Mouse (Mus musculus) inflammation-experienced regulatory T-cells, adult 6 months (primary cell): ENCODE results near the gene Astn2. TPM values are rescaled to one million over a fixed set of nuclear protein-coding genes. Genes with fewer than 3 reads are reported as not detected.

Experiments used
- ATAC-seq: one replicate; pipeline ENCODE4 v1.8.0; 2017
- polyA plus RNA-seq, 3 experiments: library from polyadenylated mRNA; unstranded; fragments of 100-300 nt; shearing (Covaris generic); gene quantifications; one replicate each; pipeline ENCODE4 v1.2.1; 2017

The Astn2 gene
- polyA plus RNA-seq, 3 experiments from 2014 or later = not detected

GRCm38 (mm10) chr4:65396806-65397205 lies 1007.6 kb downstream of the Astn2 start:
- no peak for ATAC-seq

GRCm38 (mm10) chr4:65391001-65391400 lies 1013.4 kb downstream of the Astn2 start:
- ATAC-seq = no peak

GRCm38 (mm10) chr4:65383070-65383469 lies 1021.3 kb downstream of the Astn2 start:
- ATAC-seq = no peak

DNA sequence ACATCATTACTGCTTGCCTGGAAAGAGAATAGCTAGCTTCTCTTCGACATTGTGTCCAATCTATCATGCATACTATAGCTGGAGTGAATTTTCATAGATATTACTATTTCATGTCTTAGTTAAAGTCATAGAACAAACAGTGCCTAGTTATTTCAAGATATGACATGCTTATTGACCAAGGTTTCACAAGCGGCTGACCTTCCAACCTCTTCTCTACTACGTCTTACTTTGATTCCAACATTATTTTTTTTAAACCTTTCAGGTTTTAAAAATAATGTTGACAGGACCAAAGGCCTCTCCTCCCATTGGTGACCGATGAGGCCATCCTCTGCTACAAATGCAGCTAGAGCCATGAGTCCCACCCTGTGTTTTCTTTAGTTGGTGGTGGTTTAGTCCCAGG lies 1025.0 kb downstream of the Astn2 start:
- ATAC-seq = no peak

GRCm38 (mm10) chr4:65376571-65376970 lies 1027.8 kb downstream of the Astn2 start:
- ATAC-seq = no peak

DNA sequence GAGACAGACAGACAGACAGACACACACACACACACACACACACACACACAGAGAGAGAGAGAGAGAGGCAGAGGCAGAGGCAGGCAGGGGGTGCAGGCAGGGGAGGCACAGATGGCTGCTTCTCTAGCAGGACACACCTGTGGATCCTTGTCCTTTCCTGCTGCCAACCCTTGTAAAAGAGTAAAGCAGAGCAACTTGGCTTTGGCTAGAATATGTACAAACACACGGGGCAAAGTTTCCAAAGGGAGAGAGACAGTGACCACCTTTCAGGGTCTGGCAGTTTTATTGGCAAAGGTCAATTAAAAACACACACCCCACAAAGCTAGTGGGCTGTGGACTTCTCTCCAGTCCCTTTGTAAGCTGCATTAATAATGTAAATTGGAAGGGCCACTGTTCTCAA lies 1030.6 kb downstream of the Astn2 start:
- ATAC-seq = no peak

- ATAC-seq = no peak
These were observed 1031.7 kb downstream of the Astn2 start for GRCm38 (mm10) chr4:65372731-65373130.

- ATAC-seq = no peak
These were observed 1037.3 kb downstream of the Astn2 start for GRCm38 (mm10) chr4:65367135-65367534.

DNA sequence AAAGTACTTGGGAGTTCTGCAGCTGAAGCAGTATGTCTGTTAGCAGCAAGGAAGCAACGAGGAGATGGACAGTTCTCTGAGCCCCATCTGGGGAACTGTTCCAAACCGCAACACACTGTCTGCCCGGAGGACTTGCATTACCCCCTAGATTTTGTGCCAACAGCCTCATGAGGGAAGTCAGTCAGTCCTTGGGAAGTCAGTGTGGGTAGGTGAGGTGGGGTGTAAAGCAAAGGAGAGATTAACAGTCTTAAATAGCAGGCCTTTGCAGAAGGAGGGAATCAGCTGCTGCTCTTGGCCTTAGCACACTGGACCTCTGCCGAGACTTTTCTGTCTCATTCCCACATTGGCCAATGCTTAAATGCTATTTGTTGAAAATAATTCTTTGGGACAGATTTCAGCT lies 1049.8 kb downstream of the Astn2 start:
- ATAC-seq = no peak

GRCm38 (mm10) chr4:65350521-65350920 lies 1053.9 kb downstream of the Astn2 start:
- ATAC-seq = no peak

- ATAC-seq = no peak
These were observed 1062.6 kb downstream of the Astn2 start for GRCm38 (mm10) chr4:65341766-65342165.

GRCm38 (mm10) chr4:65333718-65334117 lies 1070.7 kb downstream of the Astn2 start:
- ATAC-seq = no peak
